In the genomic region with DNA sequence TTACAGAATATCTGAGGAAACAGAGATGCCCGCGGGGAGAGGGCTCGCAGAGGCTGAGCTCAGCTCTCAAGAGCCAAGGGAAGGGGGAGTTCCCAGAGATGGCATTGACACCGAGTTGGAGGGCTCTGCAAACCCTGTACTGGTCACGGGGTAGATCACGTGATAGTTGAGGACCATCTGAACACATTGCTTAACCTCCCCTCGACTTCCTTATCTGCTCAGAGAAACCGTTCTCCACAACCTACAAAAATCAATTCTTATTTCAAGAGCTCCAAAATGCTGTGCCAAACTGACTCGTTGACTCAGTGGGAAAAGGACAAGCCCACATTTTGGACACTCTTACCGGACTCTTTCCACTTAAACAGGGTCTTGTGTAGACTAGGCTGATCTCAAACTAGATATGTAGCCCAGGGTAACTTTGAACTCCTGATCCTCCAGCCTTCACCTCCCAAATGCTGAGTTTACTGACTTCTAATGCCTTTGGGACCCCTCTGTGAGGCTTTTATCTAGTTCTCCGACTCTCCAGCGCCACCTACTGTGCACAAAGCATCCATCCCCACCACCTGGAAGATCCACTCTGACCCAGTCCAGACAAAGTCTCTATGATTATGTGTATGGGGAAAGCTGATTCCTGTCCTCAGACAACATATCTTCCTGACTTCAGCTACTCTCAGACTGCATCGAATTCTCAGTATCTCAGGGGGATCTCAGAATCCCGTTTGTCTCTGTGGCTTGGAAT, we compare ENCODE assay signal across 8 mouse cellular contexts. TPM values are rescaled to one million over a fixed set of nuclear protein-coding genes. Genes with fewer than 3 reads are reported as not detected.
DNase-seq lines count a peak whose midpoint lies in the region; ATAC-seq and TF ChIP-seq lines count a peak whose summit lies in the region.

No protein-coding gene starts in this region.

- DNase-seq in kidney, adult 18-20 months: peak; percentile 72
- peak; percentile 56 for DNase-seq in ES-CJ7 (ENCODE audit: low read depth, low spot score)
- peak; percentile 30 for DNase-seq in c-Kit-positive CD71-negative TER-119-negative erythroid progenitor cells, embryonic 14.5 days (ENCODE audit: low read depth)
- peak; percentile 50 for DNase-seq in gastrocnemius, postnatal 14 days
- peak; percentile 45 for DNase-seq in layer of hippocampus, postnatal 36 days
- peak; percentile 77 for DNase-seq in midbrain, postnatal 0 days (ENCODE audit: low spot score)
- peak; percentile 74 for DNase-seq in thymus, postnatal 14 days

- no peak overlapping the region for H3K4me3 ChIP-seq in kidney, embryonic 14.5 days (ENCODE audit: low read length)
- H3K4me3 ChIP-seq in midbrain, postnatal 0 days (ENCODE audit: low read depth, low read length): no peak overlapping the region

- ATAC-seq in kidney, embryonic 14.5 days (ENCODE audit: low FRiP score, low TSS enrichment): no peak
- 0 out of 2 replicates have a peak, but pooled peaks have one; percentile 47 for ATAC-seq in midbrain, postnatal 0 days (ENCODE audit: low FRiP score)

- WGBS in kidney, embryonic 14.5 days: 56% methylated on average over 14 of the region's 14 CpGs
- 55% methylated on average over 14 of the region's 14 CpGs for WGBS in midbrain, postnatal 0 days

- H3K9me3 ChIP-seq in kidney, embryonic 14.5 days (ENCODE audit: control insufficient read depth, low read length): no peaks in the 10 kb centered on the region
- H3K9me3 ChIP-seq in midbrain, postnatal 0 days (ENCODE audit: low read length): no peaks in the 10 kb centered on the region

- H3K9ac ChIP-seq in kidney, embryonic 14.5 days (ENCODE audit: low read depth, low read length): no peak overlapping the region
- no peak overlapping the region for H3K9ac ChIP-seq in midbrain, postnatal 0 days (replicated peaks; ENCODE audit: low read length, poor library complexity, severe bottlenecking)

- intact Hi-C loops in gastrocnemius, postnatal 14 days (cut with DNase I; ENCODE audit: low total_unique reads): loop anchor here (5.0 kb wide), 1 partner anchor 67 kb away; no protein-coding TSS in a partner anchor

- TF ChIP-seq CTCF in midbrain, postnatal 0 days (IDR thresholded peaks at IDR 0.05): peak; percentile 73

- no peaks in the 10 kb centered on the region for H3K4me1 ChIP-seq in kidney, embryonic 14.5 days (ENCODE audit: control insufficient read depth, insufficient read depth, low read length)
- no peaks in the 10 kb centered on the region for H3K4me1 ChIP-seq in midbrain, postnatal 0 days (ENCODE audit: insufficient read depth, low read length)

- no peaks in the 10 kb centered on the region for H3K36me3 ChIP-seq in kidney, embryonic 14.5 days (ENCODE audit: control insufficient read depth, insufficient read depth, low read length)
- no peaks in the 10 kb centered on the region for H3K36me3 ChIP-seq in midbrain, postnatal 0 days (ENCODE audit: insufficient read depth, low read length)

- no peak overlapping the region for H3K27ac ChIP-seq in kidney, embryonic 14.5 days (ENCODE audit: low read depth, low read length)
- H3K27ac ChIP-seq in midbrain, postnatal 0 days (ENCODE audit: low read depth, low read length): no peak overlapping the region

- H3K27me3 ChIP-seq in kidney, embryonic 14.5 days (ENCODE audit: control insufficient read depth, insufficient read depth, low read length): no peaks in the 10 kb centered on the region
- H3K27me3 ChIP-seq in midbrain, postnatal 0 days (ENCODE audit: insufficient read depth, low read length): no peaks in the 10 kb centered on the region

- H3K4me2 ChIP-seq in kidney, embryonic 14.5 days (replicated peaks; ENCODE audit: low read depth, low read length): no peak overlapping the region
- no peak overlapping the region for H3K4me2 ChIP-seq in midbrain, postnatal 0 days (ENCODE audit: low read depth, low read length, poor library complexity, severe bottlenecking)

RNA-seq across cellular contexts. Expression of gene Ntsr2, which starts 18.9 kb away (rescaled TPM):
- 0.64 and 0.76 TPM in 2 replicates for polyA plus RNA-seq in kidney, embryonic 14.5 days (2014; fragmentation: Nextera tagmentation; extraction: Ambion mirVana)
- 1 to 10 TPM; 1.5 to 1.7 TPM for total RNA-seq in gastrocnemius, postnatal 14 days (2021)
- 100 to 1,000 TPM; 195 to 199 TPM for total RNA-seq in layer of hippocampus, postnatal 36 days (2021)
- total RNA-seq in midbrain, postnatal 0 days (2014; rRNA removed): 12.4 and 17.7 TPM in 2 replicates
- polyA plus RNA-seq in midbrain, postnatal 0 days (2015; fragmentation: Nextera tagmentation; extraction: Ambion mirVana): 11.1 and 15.1 TPM in 2 replicates

RNA-seq across cellular contexts. Expression of gene Lpin1, which starts 23.5 kb away (rescaled TPM):
- 3.5 and 6.1 TPM in 2 replicates for polyA plus RNA-seq in kidney, embryonic 14.5 days (2014; fragmentation: Nextera tagmentation; extraction: Ambion mirVana)
- total RNA-seq in gastrocnemius, postnatal 14 days (2021): 100 to 1,000 TPM in 1 of 2 experiments, 10 to 100 TPM in 1; 46.2 to 117 TPM
- total RNA-seq in layer of hippocampus, postnatal 36 days (2021): 10 to 100 TPM; 25.1 to 26.3 TPM
- 20.5 and 21.6 TPM in 2 replicates for total RNA-seq in midbrain, postnatal 0 days (2014; rRNA removed)
- polyA plus RNA-seq in midbrain, postnatal 0 days (2015; fragmentation: Nextera tagmentation; extraction: Ambion mirVana): 11.6 and 12.1 TPM in 2 replicates

Comparison
In these comparisons a context has a peak if more than half of its experiments do, and no peak if none do; other contexts are left out.
1. RNA of gene Ntsr2, which starts 18.9 kb away (total RNA-seq): 195 to 199 TPM in layer of hippocampus, postnatal 36 days; 12.4 to 17.7 TPM in midbrain, postnatal 0 days and 1.5 to 1.7 TPM in gastrocnemius, postnatal 14 days; every median in the first group is over 10 times any median in the second.
2. Peak in every context shown above with its lines, with median percentiles within 50 percentile points of each other: DNase-seq.